Mouse (Mus musculus): ENCODE measurements around the gene Hmga2.

GRCm38 (mm10) chr10:120345325-120345724 lies 130.9 kb downstream of the Hmga2 start:
- TF ChIP-seq FLI1 (IDR thresholded peaks at IDR 0.05; ENCODE audit: low read length) (no peak), GATA1 (IDR thresholded peaks at IDR 0.05; ENCODE audit: borderline replicate concordance, low read length) (no peak)
